ENCODE assay signal across 9 mouse cellular contexts in genomic region chr3:88640676-88641075, GRCm38 (mm10). TPM values are rescaled to one million over a fixed set of nuclear protein-coding genes. Genes with fewer than 3 reads are reported as not detected.
DNase-seq lines count a peak whose midpoint lies in the region; ATAC-seq and TF ChIP-seq lines count a peak whose summit lies in the region.
"Had no signal": no experiment of that assay in that cellular context is flagged by ENCODE, and none has a peak within 500 bp of the region (broad histone marks: within the 10 kb centered on the region; RNA-seq: fewer than 3 reads in every experiment).

No protein-coding gene starts in this region.

- ATAC-seq in hindbrain, embryonic 11.5 days (ENCODE audit: low FRiP score): no peak
- no peak for ATAC-seq in hindbrain, embryonic 12.5 days (ENCODE audit: low FRiP score)
- 0 out of 2 replicates have a peak, but pooled peaks have one; percentile 27 for ATAC-seq in midbrain, embryonic 12.5 days (ENCODE audit: low FRiP score, low read depth)

- no peaks in the 10 kb centered on the region for H3K4me1 ChIP-seq in hindbrain, embryonic 11.5 days (replicated peaks; ENCODE audit: control insufficient read depth, insufficient read depth, low read length)
- no peaks in the 10 kb centered on the region for H3K4me1 ChIP-seq in hindbrain, embryonic 12.5 days
- no peaks in the 10 kb centered on the region for H3K4me1 ChIP-seq in embryonic fibroblast, embryonic 13.5 days (ENCODE audit: control insufficient read depth, insufficient read depth, low read length)
- no peaks in the 10 kb centered on the region for H3K4me1 ChIP-seq in midbrain, embryonic 12.5 days

- H3K9ac ChIP-seq in hindbrain, embryonic 11.5 days (ENCODE audit: low read depth, low read length): no peak overlapping the region
- no peak overlapping the region for H3K9ac ChIP-seq in hindbrain, embryonic 12.5 days
- H3K9ac ChIP-seq in midbrain, embryonic 12.5 days (replicated peaks): no peak overlapping the region

- peaks cover 53% of the 10 kb centered on the region for H3K36me3 ChIP-seq in hindbrain, embryonic 11.5 days (ENCODE audit: control insufficient read depth, insufficient read depth, low read length)
- peaks cover 96% of the 10 kb centered on the region for H3K36me3 ChIP-seq in hindbrain, embryonic 12.5 days
- H3K36me3 ChIP-seq in midbrain, embryonic 12.5 days: peaks cover 97% of the 10 kb centered on the region

- DNase-seq in hindbrain, embryonic 11.5 days (ENCODE audit: low spot score): peak; percentile 79
- peak; percentile 88 for DNase-seq in CD4-positive, CD25-positive, alpha-beta regulatory T cell, adult 2 months (ENCODE audit: low read depth, low spot score)
- DNase-seq in adrenal gland, postnatal 25 days: peak; percentile 55
- DNase-seq in kidney, adult 9 months: peak; percentile 73
- DNase-seq in ovary, postnatal 10 days (ENCODE audit: low spot score): no peak

- H3K4me3 ChIP-seq in hindbrain, embryonic 11.5 days (ENCODE audit: low read depth, low read length): no peak overlapping the region
- no peak overlapping the region for H3K4me3 ChIP-seq in hindbrain, embryonic 12.5 days
- H3K4me3 ChIP-seq in embryonic fibroblast, embryonic 13.5 days (ENCODE audit: insufficient read depth, low read length): no peak overlapping the region
- H3K4me3 ChIP-seq in midbrain, embryonic 12.5 days: no peak overlapping the region

- 81% methylated on average over 1 of the region's 1 CpGs for WGBS in hindbrain, embryonic 11.5 days
- 82% methylated on average over 1 of the region's 1 CpGs for WGBS in hindbrain, embryonic 12.5 days
- 73% methylated on average over 1 of the region's 1 CpGs for WGBS in midbrain, embryonic 12.5 days

- TF ChIP-seq CTCF in embryonic fibroblast, embryonic 13.5 days (IDR thresholded peaks at IDR 0.05; ENCODE audit: borderline replicate concordance, insufficient read depth, low read length): 0 out of 2 replicates have a peak, but pooled peaks have one; percentile 8

- H3K9me3 ChIP-seq in hindbrain, embryonic 11.5 days (ENCODE audit: control insufficient read depth, low read length): no peaks in the 10 kb centered on the region
- no peaks in the 10 kb centered on the region for H3K9me3 ChIP-seq in hindbrain, embryonic 12.5 days (replicated peaks)
- 0 out of 2 replicates have a peak, but pooled peaks cover 3% of the 10 kb centered on the region for H3K9me3 ChIP-seq in midbrain, embryonic 12.5 days

- TF ChIP-seq POLR2A in embryonic fibroblast, embryonic 13.5 days (IDR thresholded peaks at IDR 0.05; ENCODE audit: low read depth, low read length): no peak

- H3K4me2 ChIP-seq in hindbrain, embryonic 11.5 days (replicated peaks; ENCODE audit: low read depth, low read length): no peak overlapping the region
- H3K4me2 ChIP-seq in hindbrain, embryonic 12.5 days (replicated peaks): no peak overlapping the region
- H3K4me2 ChIP-seq in midbrain, embryonic 12.5 days (replicated peaks): no peak overlapping the region

- H3K27me3 ChIP-seq in hindbrain, embryonic 11.5 days (ENCODE audit: control insufficient read depth, insufficient read depth, low read length): no peaks in the 10 kb centered on the region
- H3K27me3 ChIP-seq in hindbrain, embryonic 12.5 days: no peaks in the 10 kb centered on the region
- H3K27me3 ChIP-seq in midbrain, embryonic 12.5 days: no peaks in the 10 kb centered on the region

- no peak overlapping the region for H3K27ac ChIP-seq in hindbrain, embryonic 11.5 days (ENCODE audit: low read depth, low read length)
- H3K27ac ChIP-seq in hindbrain, embryonic 12.5 days: no peak overlapping the region
- H3K27ac ChIP-seq in embryonic fibroblast, embryonic 13.5 days (ENCODE audit: insufficient read depth, low read length): no peak overlapping the region
- no peak overlapping the region for H3K27ac ChIP-seq in midbrain, embryonic 12.5 days (replicated peaks)

RNA-seq across cellular contexts. Expression of gene Rxfp4, which starts 12.3 kb away (rescaled TPM):
- not detected in 2 replicates for polyA plus RNA-seq in hindbrain, embryonic 11.5 days (2014; fragmentation: Nextera tagmentation; extraction: Ambion mirVana)
- not detected in 2 replicates for polyA plus RNA-seq in hindbrain, embryonic 12.5 days (2016; fragmentation: Nextera tagmentation; extraction: Ambion mirVana)
- total RNA-seq in adrenal gland, postnatal 25 days (2021): not detected in 2 replicates
- not detected in 2 replicates for polyA plus RNA-seq in embryonic fibroblast, embryonic 13.5 days (2011; ENCODE audit: insufficient read length, low read depth, missing spikeins)
- polyA plus RNA-seq in midbrain, embryonic 12.5 days (2016; fragmentation: Nextera tagmentation; extraction: Ambion mirVana): not detected in 2 replicates
- total RNA-seq: left cerebral cortex, adult 18-20 months had no signal

RNA-seq across cellular contexts. Expression of gene Arhgef2, which starts 34.9 kb away (rescaled TPM):
- polyA plus RNA-seq in hindbrain, embryonic 11.5 days (2014; fragmentation: Nextera tagmentation; extraction: Ambion mirVana): 149 and 181 TPM in 2 replicates
- 171 and 179 TPM in 2 replicates for polyA plus RNA-seq in hindbrain, embryonic 12.5 days (2016; fragmentation: Nextera tagmentation; extraction: Ambion mirVana)
- 35.4 and 35.9 TPM in 2 replicates for total RNA-seq in adrenal gland, postnatal 25 days (2021)
- polyA plus RNA-seq in embryonic fibroblast, embryonic 13.5 days (2011; ENCODE audit: insufficient read length, low read depth, missing spikeins): 174 and 210 TPM in 2 replicates
- polyA plus RNA-seq in midbrain, embryonic 12.5 days (2016; fragmentation: Nextera tagmentation; extraction: Ambion mirVana): 143 and 150 TPM in 2 replicates

RNA-seq across cellular contexts. Expression of gene Khdc4, which starts 44.9 kb away (rescaled TPM):
- polyA plus RNA-seq in hindbrain, embryonic 11.5 days (2014; fragmentation: Nextera tagmentation; extraction: Ambion mirVana): 103 and 105 TPM in 2 replicates
- 117 and 119 TPM in 2 replicates for polyA plus RNA-seq in hindbrain, embryonic 12.5 days (2016; fragmentation: Nextera tagmentation; extraction: Ambion mirVana)
- total RNA-seq in adrenal gland, postnatal 25 days (2021): 64.9 and 69.4 TPM in 2 replicates
- 64.1 and 68.9 TPM in 2 replicates for polyA plus RNA-seq in embryonic fibroblast, embryonic 13.5 days (2011; ENCODE audit: insufficient read length, low read depth, missing spikeins)
- polyA plus RNA-seq in midbrain, embryonic 12.5 days (2016; fragmentation: Nextera tagmentation; extraction: Ambion mirVana): 122 and 123 TPM in 2 replicates
